Mouse (Mus musculus): ENCODE measurements at regions not wholly inside any gene's neighbourhood (a gene's known extent, or its start where the extent isn't known, plus 50 kb on each side); places are given as distances from the start of the nearest gene placed in this dataset.
A peak's percentile ranks its signal among the peaks of the same experiment; 100 is the strongest.

DNA sequence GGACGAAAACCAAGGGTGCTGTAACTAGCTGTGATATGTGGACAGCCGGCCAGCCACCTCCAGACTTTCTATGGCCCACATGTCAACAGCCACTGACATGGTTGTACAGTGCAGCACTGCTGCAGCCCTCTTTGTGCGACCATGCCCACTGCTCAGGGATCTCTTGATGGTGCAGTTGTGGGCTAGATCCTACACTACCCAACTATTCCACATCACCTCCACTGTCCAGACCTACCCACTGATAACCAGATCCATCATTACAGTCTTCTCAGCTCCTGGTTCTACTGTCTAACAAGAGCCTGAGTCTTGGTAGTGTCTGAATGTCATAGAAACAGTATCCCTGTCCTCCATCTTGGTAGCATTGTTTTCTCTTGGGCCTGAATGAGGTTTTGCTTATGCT, 81.5 kb upstream of the Bod1 start:
- Histone ChIP-seq H3K9ac (no peak overlapping the region), H3K27ac (peak overlapping the region; percentile 84), H3K27me3 (replicated peaks) (no peaks in the 10 kb centered on the region), H3K4me3 (no peak overlapping the region), H3K9me3 (no peaks in the 10 kb centered on the region), H3K4me2 (no peak overlapping the region), H3K4me1 (peaks cover 26% of the 10 kb centered on the region), H3K36me3 (replicated peaks) (no peaks in the 10 kb centered on the region)
- WGBS = 89% methylated on average over 3 of the region's 3 CpGs
- ATAC-seq (replicated peaks) = peak; percentile 57

DNA sequence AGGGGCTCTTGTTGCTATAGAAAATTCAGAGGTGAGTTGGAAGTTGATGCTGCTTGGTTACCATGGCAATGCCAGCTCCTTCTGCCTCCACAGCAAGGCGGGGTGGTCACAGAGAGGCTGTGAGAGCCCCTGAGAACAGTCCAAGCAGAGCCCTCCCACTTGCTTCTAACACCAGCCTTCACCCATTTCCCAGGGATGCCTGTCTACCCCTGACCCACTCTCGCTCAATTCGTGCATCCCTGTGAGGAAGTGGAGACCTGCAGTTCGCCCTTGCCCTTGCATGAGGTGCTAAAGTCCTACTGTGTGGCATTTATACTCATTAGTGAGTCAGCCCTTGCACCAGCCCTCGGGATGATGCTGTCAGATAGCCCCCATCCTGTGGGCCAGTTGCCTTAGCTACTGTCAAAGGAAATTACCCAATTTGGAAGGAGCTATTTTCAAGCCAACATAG, 82.1 kb upstream of the Bod1 start:
- Histone ChIP-seq H3K27ac (peak overlapping the region; percentile 84), H3K4me2 (no peak overlapping the region)
- 43% methylated on average over 5 of the region's 5 CpGs for WGBS

GRCm38 (mm10) chr11:31754416-31754815, 82.7 kb upstream of the Bod1 start:
- ATAC-seq (replicated peaks) = no peak
- Histone ChIP-seq H3K27me3 (replicated peaks) (no peaks in the 10 kb centered on the region), H3K4me3 (no peak overlapping the region), H3K4me1 (peaks cover 24% of the 10 kb centered on the region), H3K9me3 (no peaks in the 10 kb centered on the region), H3K27ac (peak overlapping the region; percentile 84), H3K36me3 (replicated peaks) (no peaks in the 10 kb centered on the region), H3K9ac (no peak overlapping the region), H3K4me2 (no peak overlapping the region)
- 49% methylated on average over 4 of the region's 4 CpGs for WGBS

More for the DNA sequence above, 82.1 kb upstream of the Bod1 start:
- H3K9me3 ChIP-seq = no peaks in the 10 kb centered on the region
- peak; percentile 90 for ATAC-seq (replicated peaks)
- H3K4me3 ChIP-seq = no peak overlapping the region
- H3K9ac ChIP-seq = no peak overlapping the region
- H3K27me3 ChIP-seq (replicated peaks) = no peaks in the 10 kb centered on the region
- peaks cover 24% of the 10 kb centered on the region for H3K4me1 ChIP-seq
- H3K36me3 ChIP-seq (replicated peaks) = no peaks in the 10 kb centered on the region

- 24% methylated on average over 3 of the region's 3 CpGs for WGBS
These were observed 84.2 kb upstream of the Bod1 start for GRCm38 (mm10) chr11:31755858-31756257.

GRCm38 (mm10) chr11:31756355-31757145, 84.9 kb upstream of the Bod1 start:
- no peaks in the 10 kb centered on the region for H3K9me3 ChIP-seq
- peaks cover 34% of the 10 kb centered on the region for H3K4me1 ChIP-seq
- no peaks in the 10 kb centered on the region for H3K36me3 ChIP-seq (replicated peaks)
- H3K4me3 ChIP-seq = no peak overlapping the region
- H3K27me3 ChIP-seq (replicated peaks) = no peaks in the 10 kb centered on the region
- no peak for ATAC-seq (replicated peaks)
- no peak overlapping the region for H3K9ac ChIP-seq
- 86% methylated on average over 10 of the region's 10 CpGs for WGBS
- H3K4me2 ChIP-seq = no peak overlapping the region
- no peak overlapping the region for H3K27ac ChIP-seq

More at GRCm38 (mm10) chr11:31755858-31756257, 84.2 kb upstream of the Bod1 start:
- Histone ChIP-seq H3K9me3 (no peaks in the 10 kb centered on the region), H3K4me3 (no peak overlapping the region), H3K9ac (no peak overlapping the region), H3K4me2 (no peak overlapping the region), H3K27ac (no peak overlapping the region), H3K4me1 (peaks cover 34% of the 10 kb centered on the region), H3K36me3 (replicated peaks) (no peaks in the 10 kb centered on the region), H3K27me3 (replicated peaks) (no peaks in the 10 kb centered on the region)
- ATAC-seq (replicated peaks) = no peak

GRCm38 (mm10) chr11:31759868-31760765, 88.4 kb upstream of the Bod1 start:
- Histone ChIP-seq H3K4me3 (no peak overlapping the region), H3K27me3 (replicated peaks) (no peaks in the 10 kb centered on the region), H3K9me3 (no peaks in the 10 kb centered on the region), H3K36me3 (replicated peaks) (no peaks in the 10 kb centered on the region), H3K4me2 (no peak overlapping the region), H3K9ac (no peak overlapping the region), H3K27ac (peak overlapping the region; percentile 34), H3K4me1 (peaks cover 12% of the 10 kb centered on the region; the same call in 1 of the 2 replicates)
- WGBS = 28% methylated on average over 9 of the region's 9 CpGs
- ATAC-seq (replicated peaks) = peak; percentile 68

DNA sequence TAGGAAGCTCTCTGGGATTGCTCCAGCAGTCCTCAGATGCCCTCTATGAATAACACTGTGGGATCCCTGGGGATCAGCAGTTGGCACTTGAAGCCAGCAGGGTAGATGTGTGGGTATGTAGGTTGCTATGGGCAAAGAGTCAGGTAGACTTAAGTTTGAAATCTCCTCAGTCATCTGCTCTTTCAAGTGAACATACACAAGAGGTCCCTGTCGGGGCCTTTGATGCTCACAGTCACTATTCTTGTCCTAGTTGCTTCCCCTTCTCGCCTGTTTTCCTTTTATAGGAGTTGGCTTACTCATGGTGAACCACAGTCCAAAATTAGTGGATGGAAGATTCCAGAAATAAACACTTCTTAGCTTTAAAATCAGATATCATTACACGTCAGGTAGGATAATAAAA, 92.2 kb upstream of the Bod1 start:
- no peaks in the 10 kb centered on the region for H3K36me3 ChIP-seq (replicated peaks)
- 85% methylated on average over 3 of the region's 3 CpGs for WGBS
- H3K27me3 ChIP-seq (replicated peaks) = no peaks in the 10 kb centered on the region
- no peak overlapping the region for H3K4me2 ChIP-seq
- H3K4me1 ChIP-seq = peaks cover 21% of the 10 kb centered on the region
- no peak overlapping the region for H3K27ac ChIP-seq
- ATAC-seq (replicated peaks) = no peak
- no peak overlapping the region for H3K4me3 ChIP-seq
- H3K9me3 ChIP-seq = no peaks in the 10 kb centered on the region
- H3K9ac ChIP-seq = no peak overlapping the region

GRCm38 (mm10) chr11:31766296-31766695, 94.6 kb upstream of the Bod1 start:
- 93% methylated on average over 5 of the region's 5 CpGs for WGBS
- H3K9me3 ChIP-seq = no peaks in the 10 kb centered on the region
- H3K36me3 ChIP-seq (replicated peaks) = no peaks in the 10 kb centered on the region
- no peaks in the 10 kb centered on the region for H3K27me3 ChIP-seq (replicated peaks)
- H3K9ac ChIP-seq = no peak overlapping the region
- ATAC-seq (replicated peaks) = no peak
- H3K4me3 ChIP-seq = no peak overlapping the region
- H3K4me2 ChIP-seq = no peak overlapping the region
- peaks cover 21% of the 10 kb centered on the region for H3K4me1 ChIP-seq
- no peak overlapping the region for H3K27ac ChIP-seq

DNA sequence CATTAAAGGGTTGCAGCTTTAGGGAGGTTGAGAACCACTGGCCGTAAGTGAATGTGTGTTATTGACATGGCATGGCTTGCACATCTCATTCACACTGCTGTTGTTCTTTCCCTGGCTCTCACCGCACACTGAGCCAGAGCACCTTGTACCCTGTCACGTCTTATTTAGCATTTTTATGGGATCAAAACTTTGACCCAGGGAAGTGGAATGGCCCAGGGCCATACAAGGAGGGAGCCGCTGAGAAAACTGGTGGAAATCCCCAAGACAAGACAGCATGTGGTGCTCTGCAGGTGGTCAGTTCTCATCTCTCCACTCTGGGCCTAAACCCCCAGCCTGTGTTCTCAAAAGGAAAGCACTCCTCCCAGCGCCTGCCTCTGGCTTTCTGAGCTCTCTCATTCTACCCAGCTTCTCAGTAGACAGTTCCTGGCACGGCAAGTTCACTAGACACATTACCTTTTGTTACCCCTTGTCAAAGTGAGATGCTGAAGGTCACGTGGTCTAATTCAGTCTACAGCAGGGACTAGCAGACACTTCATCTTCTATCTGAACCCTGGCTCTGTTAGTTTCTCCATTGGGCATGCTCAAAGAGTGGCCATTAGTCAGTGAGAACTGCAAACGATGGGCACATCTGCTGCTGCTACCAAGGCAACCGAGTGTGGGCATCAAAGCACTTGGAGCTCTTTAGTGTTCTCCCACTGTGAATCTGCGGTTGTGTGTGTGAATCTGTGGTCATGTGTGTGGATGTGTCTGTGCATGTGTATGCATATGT, 96.2 kb upstream of the Bod1 start:
- no peak overlapping the region for H3K4me2 ChIP-seq
- peaks cover 25% of the 10 kb centered on the region for H3K4me1 ChIP-seq
- H3K9ac ChIP-seq = no peak overlapping the region
- peak; percentile 46 for ATAC-seq (replicated peaks)
- H3K27ac ChIP-seq = peak overlapping the region; percentile 22; the same call in 1 of the 2 replicates
- no peak overlapping the region for H3K4me3 ChIP-seq
- 35% methylated on average over 10 of the region's 10 CpGs for WGBS
- no peaks in the 10 kb centered on the region for H3K9me3 ChIP-seq
- H3K36me3 ChIP-seq (replicated peaks) = no peaks in the 10 kb centered on the region
- no peaks in the 10 kb centered on the region for H3K27me3 ChIP-seq (replicated peaks)

DNA sequence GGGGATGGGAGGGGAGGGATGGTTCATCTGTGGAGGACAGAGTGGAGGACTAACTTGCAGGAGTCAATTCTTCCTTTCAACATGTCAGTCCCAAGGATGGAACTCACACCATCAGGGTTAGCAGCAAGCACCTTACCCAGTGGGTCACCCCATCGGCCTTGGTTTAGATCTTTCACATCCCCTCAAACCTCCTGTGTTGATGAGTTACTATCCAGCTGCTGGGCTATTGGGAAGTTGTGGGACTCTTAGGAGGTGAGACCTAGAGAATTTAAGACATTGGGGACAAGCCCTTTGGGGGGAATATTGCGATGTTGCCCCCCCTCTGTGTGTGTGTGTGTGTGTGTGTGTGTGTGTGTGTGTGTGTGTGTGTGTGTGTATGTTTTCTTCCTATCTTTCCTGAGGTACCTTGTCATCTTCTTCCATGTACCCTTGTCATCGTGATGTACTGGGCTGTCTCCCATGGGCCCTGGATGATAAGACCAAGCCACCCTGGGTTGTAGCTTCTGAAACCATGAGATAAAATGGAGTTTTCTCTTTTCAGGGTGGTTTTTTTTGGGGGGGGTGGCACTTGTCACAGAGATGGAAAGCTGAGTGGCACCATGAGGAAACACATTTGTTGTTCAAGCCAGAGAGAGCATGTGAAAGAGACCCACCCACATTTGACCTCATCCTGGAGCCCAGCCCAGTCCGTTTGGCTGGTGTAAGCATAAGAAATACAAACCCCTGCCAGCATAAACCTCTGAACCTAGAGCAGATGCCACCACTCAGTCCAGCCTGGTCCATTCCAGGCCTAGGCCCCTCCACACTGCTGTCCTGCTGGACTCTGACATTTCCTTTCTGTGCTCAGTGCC, 98.3 kb upstream of the Bod1 start:
- H3K27ac ChIP-seq = peak overlapping the region; percentile 74
- H3K27me3 ChIP-seq (replicated peaks) = no peaks in the 10 kb centered on the region
- ATAC-seq (replicated peaks) = peak; percentile 54; the same call in 1 of the 2 replicates

GRCm38 (mm10) chr11:31770881-31771280, 99.2 kb upstream of the Bod1 start:
- H3K4me2 ChIP-seq = no peak overlapping the region
- H3K9me3 ChIP-seq = no peaks in the 10 kb centered on the region
- no peaks in the 10 kb centered on the region for H3K27me3 ChIP-seq (replicated peaks)
- H3K9ac ChIP-seq = no peak overlapping the region
- no peak overlapping the region for H3K4me3 ChIP-seq
- peak; percentile 78 for ATAC-seq (replicated peaks)
- 32% methylated on average over 7 of the region's 7 CpGs for WGBS
- H3K4me1 ChIP-seq = peaks cover 25% of the 10 kb centered on the region
- H3K36me3 ChIP-seq (replicated peaks) = no peaks in the 10 kb centered on the region
- peak overlapping the region; percentile 74 for H3K27ac ChIP-seq

More for the DNA sequence above, 98.3 kb upstream of the Bod1 start:
- no peak overlapping the region for H3K4me3 ChIP-seq
- WGBS = 79% methylated on average over 4 of the region's 4 CpGs
- H3K4me2 ChIP-seq = no peak overlapping the region
- H3K4me1 ChIP-seq = peaks cover 25% of the 10 kb centered on the region
- H3K36me3 ChIP-seq (replicated peaks) = no peaks in the 10 kb centered on the region
- H3K9me3 ChIP-seq = no peaks in the 10 kb centered on the region
- no peak overlapping the region for H3K9ac ChIP-seq
